Mouse (Mus musculus) forebrain, embryonic 10.5 days (tissue): ENCODE results near the gene Igflr1. TPM values are rescaled to one million over a fixed set of nuclear protein-coding genes. Genes with fewer than 3 reads are reported as not detected.
A peak's percentile ranks its signal among the peaks of the same experiment; 100 is the strongest.

Experiments used
- DNase-seq: peaks from one replicate; pipeline ENCODE4 v3.0.0-alpha.2; 2017; ENCODE audit warnings: low spot score; ENCODE audit errors: extremely low spot score
- H3K27ac ChIP-seq: fragments of 300-500 bp; sonication (generic); 2 replicates; pipeline ENCODE4 v1.5.1; 2016; ENCODE audit warnings: mild to moderate bottlenecking
- H3K27me3 ChIP-seq: fragments of 300-500 bp; sonication (generic); 2 replicates; pipeline ENCODE4 v1.6.1; 2016; ENCODE audit warnings: mild to moderate bottlenecking; ENCODE audit not compliant: poor library complexity, severe bottlenecking
- H3K36me3 ChIP-seq: fragments of 300-500 bp; sonication (generic); replicated peaks from 2 replicates; pipeline ENCODE4 v1.6.1; 2016; ENCODE audit warnings: mild to moderate bottlenecking, moderate library complexity
- H3K4me1 ChIP-seq: fragments of 300-500 bp; sonication (generic); 2 replicates; pipeline ENCODE4 v1.6.1; 2016
- H3K4me3 ChIP-seq: fragments of 300-500 bp; sonication (generic); 2 replicates; pipeline ENCODE4 v1.5.1; 2016; ENCODE audit warnings: mild to moderate bottlenecking, moderate library complexity
- H3K9me3 ChIP-seq: fragments of 300-500 bp; sonication (generic); 2 replicates; pipeline ENCODE4 v1.6.1; 2016; ENCODE audit warnings: mild to moderate bottlenecking, moderate library complexity
- WGBS: fragments of 180-500 bp; shearing (Covaris S2); methylation state at CpG from one replicate; pipeline ENCODE4 v1.1.7; 2016; 5-methylcytosine and 5-hydroxymethylcytosine counted together
- polyA plus RNA-seq: library from polyadenylated mRNA; unstranded; fragments of >200 nt; fragmentation: Nextera tagmentation; extraction: Ambion mirVana; gene quantifications from 2 replicates; pipeline ENCODE4 v1.2.1, GENCODE M21; 2016

Igflr1 gene
- polyA plus RNA-seq, 1 experiment from 2014 or later: 7.1 TPM

DNA sequence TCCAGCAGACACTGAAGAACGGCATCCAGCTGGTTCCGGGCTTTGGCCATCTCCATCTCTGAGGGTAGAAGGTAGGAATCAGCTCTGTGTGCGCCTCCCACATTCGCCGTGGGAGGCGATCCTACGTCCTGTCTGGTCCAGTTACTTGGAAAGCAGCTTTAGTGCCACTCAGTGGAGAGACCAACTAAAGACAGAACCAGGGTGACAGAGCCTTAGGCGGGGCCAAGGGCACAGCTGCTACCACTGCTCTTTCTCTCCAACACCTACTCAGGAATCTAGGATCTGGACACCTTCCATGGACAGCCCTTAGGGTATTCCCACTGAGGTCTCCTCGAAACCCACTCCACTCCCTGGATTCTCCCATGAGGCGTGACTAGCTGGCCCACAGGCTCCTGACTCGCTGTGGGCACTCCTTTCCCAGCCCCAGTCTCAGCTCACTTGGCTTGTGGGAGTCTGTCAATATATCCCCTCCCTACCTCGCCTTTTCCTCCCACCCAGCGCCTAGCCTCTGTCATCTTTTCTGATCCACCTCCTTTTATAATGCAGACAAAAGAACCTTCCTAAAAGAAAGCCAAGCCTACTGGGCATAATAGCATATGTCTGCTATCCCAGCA is 7.2 kb upstream of the Igflr1 start:
- Histone ChIP-seq H3K27me3 (peaks cover 11% of the 10 kb centered on the region; the same call in 1 of the 2 replicates), H3K4me1 (peaks cover 37% of the 10 kb centered on the region), H3K27ac (no peak overlapping the region), H3K4me3 (peak overlapping the region; percentile 76), H3K36me3 (peaks cover 40% of the 10 kb centered on the region), H3K9me3 (no peaks in the 10 kb centered on the region)
- no peak for DNase-seq
- 92% methylated on average over 13 of the region's 13 CpGs for WGBS

DNA sequence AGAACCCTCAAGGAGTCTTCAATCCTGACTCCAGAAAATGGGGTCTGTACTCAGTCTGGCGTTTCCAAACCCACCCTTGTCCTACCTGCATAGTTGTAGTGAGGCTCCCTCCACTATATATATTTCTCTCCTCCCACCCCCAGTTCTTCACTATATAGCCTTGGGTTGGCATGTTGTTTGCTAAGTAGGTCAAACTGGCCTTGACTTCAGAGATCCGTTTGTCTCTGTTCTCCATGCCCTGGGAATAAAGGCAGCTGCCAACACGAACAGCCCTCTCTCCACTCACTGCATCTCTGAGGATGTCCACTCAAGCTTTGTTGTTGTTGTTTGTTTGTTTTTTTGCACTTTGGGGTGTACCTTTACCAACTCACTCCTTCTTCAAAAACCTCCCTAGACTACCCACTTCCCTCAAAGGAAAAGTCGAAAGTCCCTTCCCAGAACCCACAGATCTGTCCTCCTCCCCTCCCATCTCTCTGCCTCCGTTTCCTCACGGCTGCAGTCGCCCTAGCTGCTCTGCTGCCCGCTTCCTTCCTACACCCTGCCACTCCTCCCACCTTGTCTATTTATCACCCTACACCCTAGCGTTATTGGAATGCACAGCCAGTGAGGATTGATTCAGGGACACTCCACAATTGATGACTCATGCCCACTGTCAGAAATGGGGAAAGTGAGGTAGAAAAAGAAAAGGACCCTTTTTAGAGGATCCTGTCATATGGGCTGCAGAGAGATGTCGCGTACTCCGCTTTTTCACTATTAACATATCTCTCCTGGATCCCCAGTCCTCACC is 6.4 kb upstream of the Igflr1 start:
- Histone ChIP-seq H3K27ac (peak overlapping the region; percentile 82), H3K27me3 (peaks cover 7% of the 10 kb centered on the region; the same call in 1 of the 2 replicates), H3K4me3 (peak overlapping the region; percentile 76), H3K4me1 (peaks cover 33% of the 10 kb centered on the region), H3K9me3 (no peaks in the 10 kb centered on the region), H3K36me3 (peaks cover 40% of the 10 kb centered on the region)
- DNase-seq: no peak
- 19% methylated on average over 12 of the region's 12 CpGs for WGBS

DNA sequence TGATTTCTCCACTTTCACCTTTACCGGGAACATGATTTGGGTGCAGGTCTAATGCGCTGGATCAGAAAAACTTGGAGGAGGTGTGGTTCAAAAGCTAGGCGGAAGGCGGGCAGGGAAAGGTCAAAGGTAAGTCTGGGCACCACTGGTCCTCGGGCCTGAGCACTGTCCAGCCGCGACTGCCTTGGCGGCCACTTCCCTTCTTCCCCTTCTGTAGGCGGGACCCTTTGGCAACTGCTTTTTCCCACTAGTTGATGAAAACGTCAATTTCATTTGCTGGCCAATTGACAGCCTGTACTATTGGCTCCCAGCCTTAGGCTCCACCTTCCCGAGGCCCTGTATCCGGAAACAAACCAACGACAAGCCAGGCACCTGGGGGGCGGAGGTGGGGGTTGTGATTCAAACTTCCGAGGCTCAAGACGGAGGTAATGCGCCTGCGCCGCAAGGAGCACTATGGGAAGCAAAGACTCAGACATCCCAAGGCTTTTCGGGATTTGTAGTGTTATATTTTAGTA is 5.7 kb upstream of the Igflr1 start, which contains the start of gene Lin37:
Gene Lin37 (minus strand): TSS at position 396 of the 512 bp plus-strand sequence.
- H3K27me3 ChIP-seq: 0 out of 2 replicates have a peak, but pooled peaks cover under 1% of the 10 kb centered on the region
- peak within 1 kb of the TSS; percentile 82 for H3K27ac ChIP-seq
- WGBS: 0% methylated on average over 20 of the region's 20 CpGs
- H3K9me3 ChIP-seq: no peaks in the 10 kb centered on the region
- H3K36me3 ChIP-seq: peaks cover 37% of the 10 kb centered on the region
- peak within 1 kb of the TSS; percentile 76 for H3K4me3 ChIP-seq
- DNase-seq: peak; percentile 96
- H3K4me1 ChIP-seq: peaks cover 38% of the 10 kb centered on the region

DNA sequence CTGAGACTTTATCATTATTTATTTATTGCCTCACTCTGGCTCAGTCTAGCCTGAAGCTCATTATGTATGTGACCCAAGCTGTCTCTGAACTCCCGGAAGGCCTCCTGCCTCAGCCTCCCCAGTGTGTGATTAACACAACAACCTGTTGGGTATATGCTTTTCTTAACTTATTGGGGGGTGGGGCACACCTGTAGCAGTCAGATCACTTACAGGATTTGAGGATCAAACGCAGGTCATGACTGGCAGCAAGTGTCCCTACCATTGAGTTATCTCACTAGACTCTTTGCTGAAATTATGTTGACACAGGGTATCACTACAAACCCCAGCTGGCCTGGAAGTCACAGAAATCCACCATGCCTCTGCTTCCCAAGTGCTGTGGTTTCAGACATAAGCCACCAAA is 4.9 kb upstream of the Igflr1 start:
- peak overlapping the region; percentile 76; the same call in 1 of the 2 replicates for H3K4me3 ChIP-seq
- peaks cover 37% of the 10 kb centered on the region for H3K36me3 ChIP-seq
- peak overlapping the region; percentile 82; the same call in 1 of the 2 replicates for H3K27ac ChIP-seq
- peaks cover 38% of the 10 kb centered on the region for H3K4me1 ChIP-seq
- no peaks in the 10 kb centered on the region for H3K27me3 ChIP-seq
- DNase-seq: no peak
- H3K9me3 ChIP-seq: no peaks in the 10 kb centered on the region
- 72% methylated on average over 2 of the region's 2 CpGs for WGBS

DNA sequence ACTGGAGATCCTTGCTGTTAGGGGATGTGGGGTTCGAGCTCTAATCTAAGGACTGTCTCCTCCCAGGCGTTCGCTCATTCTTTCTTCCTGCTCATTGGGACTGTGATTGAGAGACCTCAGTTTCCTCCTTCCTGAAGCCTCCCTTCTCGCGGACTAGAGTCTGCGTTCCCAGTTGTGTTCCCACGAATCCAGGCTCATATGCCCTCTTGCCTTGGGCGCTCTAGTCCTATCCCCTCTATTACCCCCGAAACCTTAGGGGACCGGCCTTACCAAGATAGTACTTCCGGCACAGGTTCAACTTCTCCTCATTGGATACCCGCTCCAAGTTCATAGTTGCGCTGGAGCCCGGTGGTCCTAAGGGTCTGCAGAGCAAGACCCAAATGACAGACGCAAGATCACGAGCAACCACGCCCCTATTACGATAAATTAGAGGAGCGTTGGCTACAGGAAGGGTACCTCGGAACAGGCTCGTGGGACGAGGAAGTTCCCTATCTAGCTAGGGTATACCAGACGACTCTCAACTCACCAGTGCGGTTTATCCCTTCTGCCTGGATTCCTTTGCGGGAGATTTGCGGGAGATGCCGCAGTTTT is 2.6 kb upstream of the Igflr1 start:
- Histone ChIP-seq H3K4me3 (peak overlapping the region; percentile 72), H3K4me1 (peaks cover 37% of the 10 kb centered on the region), H3K27me3 (no peaks in the 10 kb centered on the region), H3K27ac (peak overlapping the region; percentile 91), H3K9me3 (no peaks in the 10 kb centered on the region), H3K36me3 (peaks cover 37% of the 10 kb centered on the region)
- no peak for DNase-seq
- WGBS: 3% methylated on average over 27 of the region's 27 CpGs

DNA sequence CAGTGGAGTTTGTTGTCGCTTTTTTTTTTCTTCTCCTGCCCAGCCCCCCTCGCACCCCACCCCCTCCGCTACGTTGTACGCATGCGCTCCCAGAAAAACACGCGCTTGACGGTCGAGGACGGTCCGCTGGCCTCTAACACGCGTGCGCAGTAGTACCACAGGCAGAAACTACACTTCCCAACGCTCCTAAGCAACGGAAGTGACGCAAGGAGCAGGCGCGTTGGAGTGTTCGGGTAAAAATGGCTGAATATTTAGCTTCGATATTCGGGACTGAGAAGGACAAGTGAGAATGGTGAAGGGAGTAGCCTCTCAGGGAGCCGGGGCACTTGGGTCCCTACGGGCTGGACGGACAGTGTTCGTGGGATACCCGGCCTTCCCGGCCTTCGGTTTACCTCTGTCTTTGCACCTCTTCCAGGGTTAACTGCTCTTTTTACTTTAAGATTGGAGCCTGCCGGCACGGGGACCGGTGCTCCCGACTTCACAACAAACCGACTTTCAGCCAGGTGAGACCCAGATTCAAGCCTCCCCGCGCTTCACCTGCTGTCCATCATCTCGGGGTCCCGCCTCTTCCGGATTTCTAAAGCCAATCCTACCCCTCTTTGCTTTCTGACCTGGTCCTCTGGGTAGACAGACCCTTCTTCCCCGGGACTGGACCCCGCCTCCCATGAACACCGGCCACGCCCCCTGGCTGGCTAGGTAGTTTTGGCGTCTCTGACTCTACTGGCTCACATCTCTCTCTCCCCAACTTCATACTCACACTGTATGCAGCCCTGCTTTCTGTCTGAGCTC is 1.9 kb upstream of the Igflr1 start, which contains the start of the genes U2af1l4, Gm49396 and Psenen:
Gene U2af1l4 (plus strand): TSS at position 185 of the 789 bp plus-strand sequence.
Gene Gm49396 (plus strand): TSS at position 228 of the 789 bp plus-strand sequence.
Gene Psenen (minus strand): TSS at position 511 of the 789 bp plus-strand sequence.
- Histone ChIP-seq H3K4me1 (peaks cover 31% of the 10 kb centered on the region), H3K36me3 (peaks cover 39% of the 10 kb centered on the region), H3K9me3 (no peaks in the 10 kb centered on the region), H3K27me3 (no peaks in the 10 kb centered on the region), H3K4me3 (peak within 1 kb of the TSS; percentile 72), H3K27ac (peak within 1 kb of the TSS; percentile 91)
- DNase-seq: peak; percentile 95
- WGBS: under 1% methylated on average over 45 of the region's 45 CpGs

DNA sequence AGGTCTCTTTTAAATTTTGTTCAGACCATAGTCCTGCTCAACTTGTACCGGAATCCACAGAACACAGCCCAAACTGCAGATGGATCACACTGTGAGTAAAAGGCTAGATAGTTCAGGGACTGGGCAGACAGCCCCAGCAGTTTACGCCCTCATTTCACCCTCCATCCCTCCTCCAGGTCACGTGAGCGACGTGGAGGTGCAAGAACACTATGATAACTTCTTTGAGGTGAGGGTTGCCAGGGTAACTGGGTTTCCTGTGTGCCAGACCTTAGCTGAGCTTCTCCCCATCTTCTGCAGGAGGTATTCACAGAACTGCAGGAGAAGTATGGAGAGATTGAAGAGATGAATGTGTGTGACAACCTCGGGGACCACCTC is 1.3 kb upstream of the Igflr1 start:
- Histone ChIP-seq H3K36me3 (peaks cover 45% of the 10 kb centered on the region), H3K4me1 (peaks cover 25% of the 10 kb centered on the region), H3K27ac (peak overlapping the region; percentile 91), H3K27me3 (no peaks in the 10 kb centered on the region), H3K4me3 (peak overlapping the region; percentile 72), H3K9me3 (no peaks in the 10 kb centered on the region)
- no peak for DNase-seq
- WGBS: 26% methylated on average over 6 of the region's 6 CpGs

DNA sequence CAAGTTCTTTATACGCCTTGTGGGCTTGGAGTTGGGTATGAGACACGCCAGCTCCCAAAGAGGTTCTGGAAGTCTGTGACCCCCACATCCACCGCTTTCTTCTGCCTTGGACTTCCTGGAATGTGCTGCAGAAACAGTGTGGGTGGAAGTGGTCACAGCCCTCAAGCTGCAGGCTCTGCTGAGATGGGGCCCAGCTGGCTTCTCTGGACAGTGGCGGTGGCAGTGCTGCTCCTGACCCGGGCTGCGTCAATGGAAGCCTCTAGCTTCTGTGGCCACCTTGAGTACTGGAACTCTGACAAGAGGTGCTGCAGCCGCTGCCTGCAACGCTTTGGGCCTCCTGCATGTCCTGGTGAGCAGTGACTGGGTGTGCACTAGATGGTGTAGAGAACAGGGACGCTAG is 806 bp downstream of the Igflr1 start:
- no peaks in the 10 kb centered on the region for H3K27me3 ChIP-seq
- peaks cover 66% of the 10 kb centered on the region for H3K36me3 ChIP-seq
- H3K27ac ChIP-seq: no peak overlapping the region
- peaks cover 17% of the 10 kb centered on the region for H3K4me1 ChIP-seq
- 90% methylated on average over 9 of the region's 9 CpGs for WGBS
- H3K9me3 ChIP-seq: no peaks in the 10 kb centered on the region
- no peak overlapping the region for H3K4me3 ChIP-seq
- DNase-seq: no peak

DNA sequence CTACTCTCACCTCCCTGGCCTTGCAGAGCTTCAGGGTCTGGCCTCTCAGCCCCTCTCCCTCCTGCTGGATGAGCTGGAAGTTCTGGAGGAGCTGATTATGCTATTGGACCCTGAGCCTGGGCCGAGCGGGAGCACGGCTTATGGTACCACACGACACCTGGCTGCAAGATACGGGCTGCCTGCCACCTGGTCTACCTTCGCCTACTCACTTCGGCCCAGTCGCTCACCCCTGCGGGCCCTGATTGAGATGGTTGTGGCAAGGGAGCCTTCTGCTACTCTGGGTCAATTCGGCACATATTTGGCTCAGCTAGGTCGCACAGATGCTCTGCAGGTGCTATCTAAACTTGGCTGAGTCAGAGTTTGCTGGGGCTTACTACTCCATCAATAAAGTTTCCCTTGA is 2.3 kb downstream of the Igflr1 start:
- DNase-seq: no peak
- peaks cover 81% of the 10 kb centered on the region for H3K36me3 ChIP-seq
- H3K4me3 ChIP-seq: no peak overlapping the region
- peaks cover 10% of the 10 kb centered on the region for H3K4me1 ChIP-seq
- 89% methylated on average over 11 of the region's 11 CpGs for WGBS
- no peaks in the 10 kb centered on the region for H3K27me3 ChIP-seq
- H3K27ac ChIP-seq: no peak overlapping the region
- no peaks in the 10 kb centered on the region for H3K9me3 ChIP-seq

DNA sequence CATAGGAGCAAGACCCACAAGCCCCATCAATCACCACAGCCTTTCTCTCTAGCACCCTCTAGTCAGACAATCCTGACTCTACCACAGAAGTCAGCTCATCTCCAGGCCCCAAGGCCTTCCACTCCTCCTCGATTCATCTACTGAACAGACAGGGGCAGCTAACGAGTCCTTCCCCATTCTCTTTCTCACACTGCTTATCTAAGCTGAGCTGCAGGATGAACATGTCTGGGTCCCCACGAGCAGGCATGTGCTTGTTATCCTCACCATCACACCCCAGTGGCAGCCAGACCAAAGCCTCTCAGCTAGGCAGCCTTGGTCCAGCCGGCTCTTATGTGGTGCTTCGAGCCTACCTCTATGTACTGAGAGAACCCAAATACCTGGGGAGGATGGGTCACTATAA is 7.2 kb downstream of the Igflr1 start:
- Histone ChIP-seq H3K4me1 (no peaks in the 10 kb centered on the region), H3K4me3 (no peak overlapping the region), H3K9me3 (no peaks in the 10 kb centered on the region), H3K27me3 (no peaks in the 10 kb centered on the region), H3K27ac (no peak overlapping the region), H3K36me3 (peaks cover 98% of the 10 kb centered on the region)
- DNase-seq: no peak
- WGBS: 91% methylated on average over 5 of the region's 5 CpGs

DNA sequence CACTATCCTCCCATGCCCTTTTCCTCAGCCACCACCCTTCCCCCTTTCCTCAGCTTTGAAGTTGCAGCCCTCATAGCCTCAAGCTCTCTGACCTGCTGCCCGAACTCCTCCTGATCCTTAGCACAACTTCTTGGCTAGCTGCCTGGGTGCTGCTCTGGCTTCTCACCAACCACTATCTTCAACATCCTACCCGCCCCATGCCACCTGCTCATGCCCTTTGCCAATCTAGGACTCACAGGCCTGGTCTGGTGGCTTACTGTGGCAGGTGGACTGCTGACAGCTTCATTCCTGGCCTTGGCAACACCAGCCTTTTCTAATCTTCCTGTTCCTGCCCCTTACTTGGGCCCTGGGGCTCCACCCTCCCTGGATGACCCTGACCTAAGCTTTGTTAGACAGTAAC is 7.7 kb downstream of the Igflr1 start:
- Histone ChIP-seq H3K36me3 (peaks cover 100% of the 10 kb centered on the region), H3K27me3 (no peaks in the 10 kb centered on the region), H3K9me3 (no peaks in the 10 kb centered on the region), H3K4me3 (no peak overlapping the region), H3K27ac (no peak overlapping the region), H3K4me1 (no peaks in the 10 kb centered on the region)
- no peak for DNase-seq
- 81% methylated on average over 2 of the region's 2 CpGs for WGBS

DNA sequence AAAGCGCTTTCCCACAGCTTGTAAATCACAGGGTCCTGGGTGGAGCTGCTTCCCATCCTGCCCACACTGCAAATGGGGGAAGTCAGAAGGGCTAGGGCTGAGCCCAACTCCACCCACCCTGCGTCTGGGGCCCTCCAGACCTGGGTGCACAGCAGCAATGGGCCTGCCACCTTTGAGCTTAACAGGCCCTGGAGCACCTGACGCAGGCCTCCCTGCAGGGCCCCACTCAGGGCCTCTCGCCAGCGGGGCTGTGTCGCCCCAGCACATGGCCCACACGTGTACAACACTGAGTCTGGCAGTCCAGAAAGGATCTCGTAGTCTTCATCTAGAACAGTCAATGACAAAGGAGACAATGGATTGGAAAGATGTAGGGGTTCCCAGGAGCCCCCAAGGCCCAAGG is 14.7 kb downstream of the Igflr1 start:
- no peaks in the 10 kb centered on the region for H3K4me1 ChIP-seq
- H3K9me3 ChIP-seq: no peaks in the 10 kb centered on the region
- WGBS: 89% methylated on average over 8 of the region's 8 CpGs
- DNase-seq: no peak
- H3K27me3 ChIP-seq: no peaks in the 10 kb centered on the region
- no peak overlapping the region for H3K4me3 ChIP-seq
- no peak overlapping the region for H3K27ac ChIP-seq
- H3K36me3 ChIP-seq: peaks cover 100% of the 10 kb centered on the region
